Mouse (Mus musculus) liver, postnatal 0 days (tissue): ENCODE results near the gene Csf1.

ENCODE experiments used
- CTCF ChIP-seq: sonication (generic); IDR thresholded peaks from 2 replicates; pipeline ENCODE4 v1.5.1; 2016; ENCODE audit warnings: antibody characterized with exemption, low read depth
- EP300 ChIP-seq: IDR thresholded peaks from 2 replicates; pipeline ENCODE4 v1.6.1; 2016; ENCODE audit warnings: antibody characterized with exemption, low read depth, mild to moderate bottlenecking

- TF ChIP-seq CTCF, result no peak
- TF ChIP-seq EP300, result no peak
Observed at GRCm38 (mm10) chr3:107758176-107758575, 2.1 kb downstream of the Csf1 start.
